Mouse (Mus musculus): ENCODE results near the gene B3gntl1. TPM values are rescaled to one million over a fixed set of nuclear protein-coding genes. Genes with fewer than 3 reads are reported as not detected.

B3gntl1 gene
- total RNA-seq (2017) = 8.8 and 16.2 TPM in 2 replicates

GRCm38 (mm10) chr11:121672990-121673572 is at the start of gene B3gntl1:
B3gntl1 (minus strand) TSS chr11:121673153.
- ATAC-seq (replicated peaks; ENCODE audit: low read depth, poor library complexity, severe bottlenecking) = peak; percentile 98

DNA sequence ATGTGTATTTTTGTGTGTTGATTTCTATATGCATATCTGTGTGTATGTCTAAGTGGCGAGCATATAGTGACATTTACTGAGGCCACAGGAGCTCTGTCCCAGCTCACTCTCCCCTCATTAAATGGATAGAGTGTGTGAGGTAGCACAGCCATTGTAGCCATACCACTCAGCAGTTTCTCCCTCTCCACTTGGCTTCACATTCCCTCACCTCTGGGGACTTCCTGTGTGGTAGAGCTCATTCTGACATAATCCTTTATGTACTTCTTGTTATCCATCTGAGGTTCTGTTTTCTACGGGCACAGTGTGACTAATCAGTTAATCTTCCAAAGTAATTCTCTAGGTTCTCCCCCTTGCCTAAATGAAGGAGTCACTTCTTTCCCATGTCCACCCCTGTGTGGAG is 49.5 kb upstream of the B3gntl1 start:
- ATAC-seq (replicated peaks; ENCODE audit: low read depth, poor library complexity, severe bottlenecking) = no peak

DNA sequence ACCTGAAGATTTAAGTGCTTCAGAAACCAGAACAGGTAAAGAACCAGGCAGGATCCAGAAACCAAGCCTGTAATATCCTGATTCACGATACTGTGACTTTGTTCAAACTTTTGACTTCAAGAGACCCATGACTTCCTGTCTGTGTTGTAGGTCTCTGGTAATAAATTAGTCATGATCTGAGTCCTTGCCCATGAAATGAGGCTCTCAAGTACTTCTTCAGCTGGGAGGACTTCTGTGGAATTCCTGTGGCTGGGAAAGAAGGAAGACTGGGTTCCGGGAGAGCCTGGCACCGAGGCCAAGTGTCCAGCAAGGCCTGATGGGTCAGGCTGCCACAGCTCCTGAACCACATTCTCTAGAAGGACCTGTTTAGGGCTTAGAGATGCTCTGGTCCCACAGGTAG is 47.8 kb upstream of the B3gntl1 start:
- ATAC-seq (replicated peaks; ENCODE audit: low read depth, poor library complexity, severe bottlenecking) = no peak

- ATAC-seq (replicated peaks; ENCODE audit: low read depth, poor library complexity, severe bottlenecking) = no peak
These were observed 44.8 kb upstream of the B3gntl1 start for GRCm38 (mm10) chr11:121717724-121718123.

DNA sequence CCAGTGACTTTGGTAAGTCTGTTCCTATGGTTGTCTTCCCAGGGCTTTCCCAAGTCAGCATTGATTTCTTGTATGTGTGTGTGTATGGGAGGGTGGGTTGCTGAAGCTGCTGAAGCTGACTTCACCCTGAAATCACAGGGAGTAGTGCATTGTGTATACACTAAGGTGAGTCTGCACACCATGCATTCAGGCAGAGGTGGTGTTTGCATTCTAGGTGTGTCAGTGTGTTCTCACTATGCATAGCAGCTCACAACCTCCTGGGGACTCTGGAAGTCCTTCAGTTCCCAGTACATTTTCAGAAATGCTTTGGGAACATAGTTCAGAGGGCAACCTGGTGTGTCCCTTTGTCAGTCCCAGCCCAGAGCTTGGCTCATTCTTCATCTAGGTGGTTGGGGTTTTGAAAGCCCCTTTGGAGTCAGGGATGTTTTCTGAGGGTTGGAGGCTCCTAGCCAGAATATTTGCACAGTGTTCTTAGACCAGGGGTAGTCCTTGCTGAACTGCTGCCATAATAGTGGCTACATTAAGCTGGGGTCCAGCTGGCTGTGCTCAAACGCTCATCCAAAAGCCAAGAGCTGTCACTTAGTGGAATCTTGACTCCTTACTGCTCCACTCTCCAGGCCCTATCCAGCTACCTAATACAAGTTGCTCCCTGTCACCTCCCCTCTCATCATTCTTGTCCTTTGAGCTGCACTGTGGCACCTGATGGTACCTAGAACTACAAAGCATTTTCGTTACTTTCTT is 42.0 kb upstream of the B3gntl1 start:
- no peak for ATAC-seq (replicated peaks; ENCODE audit: low read depth, poor library complexity, severe bottlenecking)

DNA sequence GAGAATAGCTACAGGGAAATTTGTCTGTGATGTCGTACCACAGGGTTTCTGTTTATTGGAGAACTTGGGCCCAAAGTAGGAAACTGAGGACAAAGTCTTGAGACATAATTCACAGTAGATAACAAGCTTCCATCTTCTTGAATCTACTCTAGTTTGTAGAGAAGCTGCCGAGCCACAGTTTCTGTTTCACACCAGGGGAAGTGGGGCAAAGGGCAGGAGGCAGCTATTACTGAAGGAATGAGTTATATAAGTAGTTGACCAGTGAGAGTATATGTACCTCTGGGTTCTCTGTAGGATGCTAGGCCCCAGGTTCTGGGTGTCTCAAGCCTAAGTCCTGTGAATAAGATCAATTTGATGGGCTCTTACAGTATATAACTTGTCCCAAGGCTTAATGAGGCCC is 40.6 kb upstream of the B3gntl1 start:
- ATAC-seq (replicated peaks; ENCODE audit: low read depth, poor library complexity, severe bottlenecking) = no peak

- ATAC-seq (replicated peaks; ENCODE audit: low read depth, poor library complexity, severe bottlenecking) = no peak
These were observed 40.0 kb upstream of the B3gntl1 start for GRCm38 (mm10) chr11:121712987-121713386.

DNA sequence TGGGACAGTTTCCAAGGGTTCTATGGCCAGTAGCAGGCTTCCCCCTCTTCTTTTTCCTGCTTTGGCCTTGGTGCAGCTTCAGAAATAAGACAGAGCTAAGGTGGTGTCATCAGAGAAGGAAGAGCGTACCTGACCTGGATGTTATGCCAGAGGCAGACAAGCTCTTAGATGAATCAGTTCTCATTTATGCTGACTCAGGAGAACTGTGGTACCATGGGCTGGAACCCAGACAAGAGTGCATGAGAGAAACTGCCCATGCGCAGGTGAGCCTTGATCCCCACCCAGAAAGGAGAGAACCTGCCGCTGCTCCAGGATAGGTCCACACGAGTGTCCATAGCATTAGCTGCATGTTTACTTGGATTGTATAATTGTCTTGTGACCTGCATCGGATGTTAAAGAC is 37.3 kb upstream of the B3gntl1 start:
- no peak for ATAC-seq (replicated peaks; ENCODE audit: low read depth, poor library complexity, severe bottlenecking)

DNA sequence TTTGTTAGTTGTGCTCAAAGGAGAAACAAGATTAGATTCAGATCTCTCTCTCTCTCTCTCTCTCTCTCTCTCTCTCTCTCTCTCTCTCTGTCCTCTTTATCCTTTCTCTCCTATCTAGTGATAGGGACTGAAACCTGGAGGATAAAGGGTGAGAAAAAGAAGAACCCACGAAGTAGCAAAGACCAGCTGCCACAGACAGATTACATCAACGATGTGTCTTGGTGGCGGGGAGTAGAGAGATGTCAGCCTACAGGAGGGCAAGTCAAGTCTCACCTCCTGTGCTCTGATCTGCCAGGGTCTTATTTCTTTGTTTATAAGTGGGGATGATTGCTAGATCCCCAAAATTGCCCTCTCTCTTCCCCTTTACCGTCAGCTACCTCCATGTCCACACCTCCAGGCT is 36.3 kb upstream of the B3gntl1 start:
- no peak for ATAC-seq (replicated peaks; ENCODE audit: low read depth, poor library complexity, severe bottlenecking)

GRCm38 (mm10) chr11:121706521-121707005 is 33.6 kb upstream of the B3gntl1 start:
- ATAC-seq (replicated peaks; ENCODE audit: low read depth, poor library complexity, severe bottlenecking) = peak; percentile 60

DNA sequence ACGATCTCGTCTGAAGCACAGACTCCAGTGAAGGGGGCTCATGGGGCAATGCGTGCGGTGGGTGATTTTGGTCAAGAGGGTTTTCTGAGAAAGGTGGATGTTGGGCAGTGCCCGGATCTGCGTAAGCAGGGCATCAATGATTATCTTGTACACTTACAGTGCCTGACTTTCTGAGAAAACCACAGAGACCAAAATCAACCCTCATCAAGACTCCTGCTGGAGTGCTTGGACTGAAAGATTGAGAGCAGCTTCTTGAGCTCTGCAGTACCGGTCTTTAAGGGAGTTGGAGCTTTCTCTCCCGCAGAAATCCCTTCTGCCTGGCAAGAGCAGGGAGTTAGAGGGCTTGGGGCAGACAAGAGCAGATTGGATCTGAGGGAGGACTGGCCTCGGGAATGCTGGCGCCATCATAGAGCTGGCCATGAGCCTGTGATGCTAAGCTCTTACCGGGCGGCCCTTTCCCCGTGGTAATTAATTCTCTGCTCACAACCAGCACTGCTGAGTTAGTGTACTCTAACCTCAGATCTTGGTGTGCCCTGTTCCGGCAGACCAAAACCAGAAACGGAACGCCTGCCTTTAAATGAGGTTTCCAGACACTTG is 30.8 kb upstream of the B3gntl1 start:
- peak; percentile 12 for ATAC-seq (replicated peaks; ENCODE audit: low read depth, poor library complexity, severe bottlenecking)

- ATAC-seq (replicated peaks; ENCODE audit: low read depth, poor library complexity, severe bottlenecking) = peak; percentile 36
These were observed 30.1 kb upstream of the B3gntl1 start for GRCm38 (mm10) chr11:121702895-121703618.

DNA sequence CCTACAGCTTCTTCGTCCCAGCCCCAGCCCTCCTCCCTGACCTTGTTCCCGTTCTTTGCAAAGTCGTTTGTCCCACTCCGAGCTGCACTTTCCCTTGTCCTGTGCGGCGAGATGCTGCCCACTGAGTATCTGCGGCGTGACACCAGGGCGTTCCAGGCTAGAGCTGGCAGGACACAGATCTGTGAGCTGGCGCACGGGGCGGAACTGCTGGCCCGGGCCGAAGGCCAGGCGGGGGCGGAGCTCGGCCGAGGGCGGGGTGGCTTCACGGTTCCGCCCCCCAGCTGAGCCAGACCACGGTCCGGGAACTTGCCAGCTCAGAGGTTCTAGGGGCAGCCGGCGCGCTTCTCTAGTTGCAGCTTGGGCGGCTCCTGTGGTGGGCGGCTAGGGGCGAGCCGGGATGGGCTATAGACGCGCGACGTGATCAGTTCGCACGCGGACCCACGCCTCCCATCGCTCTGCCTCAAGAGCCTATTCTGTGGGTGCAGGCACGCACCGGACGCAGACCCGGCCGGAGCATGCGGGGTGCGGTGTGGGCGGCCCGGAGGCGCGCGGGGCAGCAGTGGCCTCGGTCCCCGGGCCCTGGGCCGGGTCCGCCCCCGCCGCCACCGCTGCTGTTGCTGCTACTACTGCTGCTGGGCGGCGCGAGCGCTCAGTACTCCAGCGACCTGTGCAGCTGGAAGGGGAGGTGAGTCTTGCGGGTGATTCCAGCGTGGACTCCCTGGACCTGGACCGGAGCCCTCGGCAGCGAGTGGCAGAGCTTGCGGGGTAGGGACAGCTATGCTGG is 29.4 kb upstream of the B3gntl1 start:
- ATAC-seq (replicated peaks; ENCODE audit: low read depth, poor library complexity, severe bottlenecking) = peak; percentile 66

GRCm38 (mm10) chr11:121701244-121701643 is 28.3 kb upstream of the B3gntl1 start, which contains the start of gene Metrnl:
Metrnl (plus strand) TSS chr11:121701544.
- no peak for ATAC-seq (replicated peaks; ENCODE audit: low read depth, poor library complexity, severe bottlenecking)

DNA sequence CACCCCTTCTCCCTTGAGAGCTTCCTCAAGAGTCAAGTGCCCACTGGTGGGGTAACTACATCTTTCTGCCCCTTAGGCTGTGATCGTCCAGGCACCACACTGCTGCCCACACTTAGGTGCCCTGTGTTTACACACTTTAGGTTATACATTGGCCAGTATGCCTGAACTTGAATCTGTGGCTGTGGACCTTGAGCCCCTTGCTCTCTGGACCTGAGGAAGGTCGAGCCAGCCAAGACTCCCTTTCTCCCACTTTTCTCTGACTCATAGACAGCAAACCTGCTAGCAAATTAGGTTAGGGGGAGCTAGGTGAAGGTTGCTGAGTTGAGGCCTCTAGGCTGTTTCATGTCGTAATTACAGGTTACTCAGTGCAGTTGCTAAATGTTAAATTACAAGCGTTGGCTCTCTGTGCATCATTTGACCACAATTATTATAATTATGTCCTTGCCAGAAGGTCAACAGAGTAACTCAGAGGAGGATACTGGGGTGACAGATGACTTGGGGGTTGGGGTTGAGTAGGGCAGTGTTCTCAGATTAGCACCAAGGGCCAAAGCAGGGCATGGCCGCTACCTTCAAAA is 25.5 kb upstream of the B3gntl1 start:
- ATAC-seq (replicated peaks; ENCODE audit: low read depth, poor library complexity, severe bottlenecking) = no peak

GRCm38 (mm10) chr11:121697271-121697670 is 24.3 kb upstream of the B3gntl1 start:
- no peak for ATAC-seq (replicated peaks; ENCODE audit: low read depth, poor library complexity, severe bottlenecking)

DNA sequence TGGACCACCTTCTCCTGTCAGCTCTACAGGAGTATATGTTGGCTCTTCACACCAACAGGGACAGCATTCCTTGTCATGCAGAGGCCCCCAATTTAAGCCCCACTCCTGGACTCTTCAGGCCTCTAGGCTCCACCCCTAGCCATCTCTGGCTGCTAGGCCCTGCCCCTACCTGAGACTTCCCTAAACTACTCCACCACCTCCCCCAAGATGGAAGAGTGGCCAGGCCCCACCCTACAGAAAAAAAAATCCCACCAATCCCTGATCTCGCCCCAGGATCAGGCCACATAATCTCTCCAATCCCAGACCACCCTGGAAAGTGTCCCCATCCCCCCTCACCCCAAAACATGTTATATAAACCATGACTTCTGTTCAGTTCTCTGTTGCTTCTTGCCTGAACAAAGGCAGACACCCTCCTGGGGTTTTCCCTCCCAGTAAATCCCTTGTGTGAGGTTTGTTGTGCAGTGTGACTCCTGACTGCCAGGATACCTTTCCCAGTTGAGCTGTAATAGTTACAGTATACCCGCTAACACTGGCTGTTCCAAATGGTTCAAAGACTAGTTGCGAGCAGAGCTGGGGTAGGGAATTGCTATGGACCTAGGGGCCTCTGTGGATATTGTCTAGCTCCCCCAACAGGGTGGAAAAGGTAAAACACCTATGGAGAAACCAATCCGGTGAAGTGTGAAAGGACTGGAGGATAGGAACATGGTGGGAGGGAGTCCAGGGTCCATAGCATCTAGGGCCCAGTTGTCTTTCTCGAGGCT is 22.5 kb upstream of the B3gntl1 start:
- ATAC-seq (replicated peaks; ENCODE audit: low read depth, poor library complexity, severe bottlenecking) = peak; percentile 55

DNA sequence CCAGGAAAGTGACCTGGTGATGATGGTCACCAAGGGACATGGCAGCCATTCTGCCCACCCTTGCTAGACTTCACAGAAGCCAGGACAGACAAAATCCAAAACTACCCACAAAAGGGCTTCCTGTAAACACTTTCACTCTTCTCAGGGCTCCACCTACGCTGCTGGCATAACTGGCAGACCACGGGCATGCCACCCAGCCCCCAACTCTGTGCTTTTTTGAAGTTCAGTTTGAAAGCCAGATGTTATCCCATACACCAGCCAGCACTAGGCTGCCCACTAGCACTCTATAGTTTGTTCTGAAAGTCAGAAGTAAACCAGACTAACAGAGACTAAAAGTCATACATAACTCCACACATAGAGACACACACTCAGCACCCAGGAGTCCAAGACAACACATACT is 15.1 kb upstream of the B3gntl1 start:
- peak; percentile 39 for ATAC-seq (replicated peaks; ENCODE audit: low read depth, poor library complexity, severe bottlenecking)

GRCm38 (mm10) chr11:121686674-121687073 is 13.7 kb upstream of the B3gntl1 start:
- 0 out of 2 replicates have a peak, but pooled peaks have one; percentile 14 for ATAC-seq (replicated peaks; ENCODE audit: low read depth, poor library complexity, severe bottlenecking)
